Mouse (Mus musculus) myocyte (in vitro differentiated cells): ENCODE measurements at regions not wholly inside any gene's neighbourhood (a gene's known extent, or its start where the extent isn't known, plus 50 kb on each side); places are given as distances from the start of the nearest gene placed in this dataset.

Experiments used
- H3K27me3 ChIP-seq: one replicate; pipeline ENCODE4 v1.6.1; 2011; ENCODE audit not compliant: control insufficient read depth, insufficient read depth, insufficient read length
- H3K36me3 ChIP-seq: one replicate; pipeline ENCODE4 v1.6.1; 2011; ENCODE audit not compliant: control insufficient read depth, insufficient read depth
- H3K4me2 ChIP-seq: one replicate; pipeline ENCODE4 v1.6.1; 2011; ENCODE audit warnings: low read depth, control low read depth
- H3K4me3 ChIP-seq: one replicate; pipeline ENCODE4 v1.5.1; 2011; ENCODE audit warnings: mild to moderate bottlenecking, control low read depth, moderate library complexity
- H3K79me2 ChIP-seq: one replicate; pipeline ENCODE4 v1.6.1; 2011; ENCODE audit not compliant: control insufficient read depth, insufficient read depth
- H3ac ChIP-seq: one replicate; pipeline ENCODE4 v1.6.1; 2011; ENCODE audit not compliant: control insufficient read depth, insufficient read length
- CEBPB ChIP-seq: IDR thresholded peaks from 2 replicates; pipeline ENCODE4 v1.6.1; 2011; ENCODE audit warnings: mild to moderate bottlenecking, moderate library complexity; ENCODE audit not compliant: poor library complexity, insufficient read depth, severe bottlenecking
- E2F4 ChIP-seq: IDR thresholded peaks from one replicate; pipeline ENCODE4 v1.6.1; 2011; ENCODE audit warnings: mild to moderate bottlenecking, control low read depth, moderate library complexity; ENCODE audit not compliant: insufficient read depth
- MAX ChIP-seq: IDR thresholded peaks from one replicate; pipeline ENCODE4 v1.6.1; 2011; ENCODE audit warnings: low read depth, mild to moderate bottlenecking, control low read depth
- MYOD1 ChIP-seq, 3 experiments: IDR thresholded peaks; one replicate each; pipeline ENCODE4 v1.6.1; 2011; ENCODE audit warnings: control low read depth in 2 of 3, low read depth in 2 of 3, mild to moderate bottlenecking in 2 of 3, moderate library complexity in 1 of 3; ENCODE audit not compliant: insufficient read length in 2 of 3, control insufficient read depth in 1 of 3
- MYOG ChIP-seq, 3 experiments: IDR thresholded peaks; one replicate each; pipeline ENCODE4 v1.6.1; 2011; ENCODE audit warnings: control low read depth in 2 of 3, low read depth in 2 of 3, mild to moderate bottlenecking in 2 of 3; ENCODE audit not compliant: insufficient read length in 2 of 3, control insufficient read depth in 1 of 3, insufficient read depth in 1 of 3
- POLR2A ChIP-seq: IDR thresholded peaks from one replicate; pipeline ENCODE4 v1.6.1; 2011; ENCODE audit warnings: low read depth, mild to moderate bottlenecking, control low read depth, moderate library complexity; ENCODE audit not compliant: insufficient read length
- POLR2AphosphoS2 ChIP-seq: IDR thresholded peaks from one replicate; pipeline ENCODE4 v1.6.1; 2011; ENCODE audit warnings: low read depth, control low read depth; ENCODE audit not compliant: insufficient read length
- REST ChIP-seq: IDR thresholded peaks from one replicate; pipeline ENCODE4 v1.6.1; 2011; ENCODE audit warnings: mild to moderate bottlenecking, control low read depth, moderate library complexity; ENCODE audit not compliant: insufficient read depth, insufficient read length
- SRF ChIP-seq: IDR thresholded peaks from one replicate; pipeline ENCODE4 v1.6.1; 2011; ENCODE audit warnings: low read depth; ENCODE audit not compliant: control insufficient read depth, insufficient read length
- TCF12 ChIP-seq: IDR thresholded peaks from one replicate; pipeline ENCODE4 v1.6.1; 2011; ENCODE audit warnings: mild to moderate bottlenecking, control low read depth; ENCODE audit not compliant: poor library complexity, insufficient read depth, severe bottlenecking
- TCF3 ChIP-seq: IDR thresholded peaks from one replicate; pipeline ENCODE4 v1.6.1; 2011; ENCODE audit warnings: low read depth, control low read depth; ENCODE audit not compliant: insufficient read length
- USF1 ChIP-seq: IDR thresholded peaks from one replicate; pipeline ENCODE4 v1.6.1; 2011; ENCODE audit warnings: low read depth, mild to moderate bottlenecking, control low read depth, moderate library complexity

DNA sequence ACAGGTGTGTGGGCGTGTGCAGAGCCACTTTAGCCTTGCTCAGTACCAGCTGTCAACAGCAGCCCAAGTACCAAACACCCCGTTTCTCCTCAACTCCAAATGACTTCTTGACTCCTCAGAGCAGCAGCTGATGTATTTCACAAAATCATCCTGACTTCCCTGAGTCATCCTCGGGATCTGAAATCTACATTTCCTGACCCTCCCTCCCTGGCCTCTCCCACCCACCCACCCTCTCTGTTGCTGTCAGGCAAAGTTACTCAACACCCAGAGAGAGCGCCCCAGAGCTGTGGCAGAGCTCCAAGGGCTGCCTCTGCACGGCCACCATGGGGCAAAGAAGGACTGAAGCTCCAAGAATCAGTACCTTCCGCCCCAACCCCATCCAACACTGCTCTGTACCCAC lies 83.5 kb upstream of the Cyp1b1 start:
- H3K4me2 ChIP-seq = no peak overlapping the region
- TF ChIP-seq MAX = no peak
- peak in 1 of 3 experiments; percentile 10 for TF ChIP-seq MYOG (IDR thresholded peaks at IDR 0.05; ENCODE audit: control insufficient read depth in 1 of 3, insufficient read depth in 1 of 3, insufficient read length in 2 of 3, low read depth in 2 of 3)
- peak in 1 of 3 experiments; percentile 2 for TF ChIP-seq MYOD1 (IDR thresholded peaks at IDR 0.05; ENCODE audit: control insufficient read depth in 1 of 3, insufficient read length in 2 of 3, low read depth in 2 of 3)
- no peak for TF ChIP-seq USF1
- no peak for TF ChIP-seq TCF3
- no peaks in the 10 kb centered on the region for H3K36me3 ChIP-seq
- no peaks in the 10 kb centered on the region for H3K27me3 ChIP-seq
- H3ac ChIP-seq = no peak overlapping the region
- no peaks in the 10 kb centered on the region for H3K79me2 ChIP-seq
- H3K4me3 ChIP-seq = no peak overlapping the region

DNA sequence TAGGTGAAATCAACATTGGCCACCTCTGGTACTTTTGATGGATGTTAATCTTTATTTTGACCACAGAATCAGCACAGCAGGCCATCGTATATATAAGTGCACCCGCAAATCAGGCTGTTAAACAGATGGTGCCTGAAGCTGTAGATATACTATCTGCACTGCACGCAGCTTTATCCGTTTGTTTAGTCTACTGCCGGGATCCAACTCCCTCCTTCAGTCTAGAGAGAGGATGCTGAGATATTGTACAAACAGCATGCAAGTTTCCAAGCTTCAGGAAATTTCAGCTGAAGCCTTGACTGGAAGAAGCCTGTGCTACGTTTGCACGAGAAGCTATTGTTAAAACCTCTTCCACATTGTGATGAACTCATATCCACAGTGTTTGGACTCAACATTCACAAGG lies 75.3 kb upstream of the Cyp1b1 start:
- TF ChIP-seq MAX = no peak
- TF ChIP-seq CEBPB = no peak
- H3K27me3 ChIP-seq = no peaks in the 10 kb centered on the region
- H3K4me2 ChIP-seq = no peak overlapping the region
- H3K4me3 ChIP-seq = no peak overlapping the region
- H3K36me3 ChIP-seq = no peaks in the 10 kb centered on the region
- H3ac ChIP-seq = no peak overlapping the region
- no peaks in the 10 kb centered on the region for H3K79me2 ChIP-seq

DNA sequence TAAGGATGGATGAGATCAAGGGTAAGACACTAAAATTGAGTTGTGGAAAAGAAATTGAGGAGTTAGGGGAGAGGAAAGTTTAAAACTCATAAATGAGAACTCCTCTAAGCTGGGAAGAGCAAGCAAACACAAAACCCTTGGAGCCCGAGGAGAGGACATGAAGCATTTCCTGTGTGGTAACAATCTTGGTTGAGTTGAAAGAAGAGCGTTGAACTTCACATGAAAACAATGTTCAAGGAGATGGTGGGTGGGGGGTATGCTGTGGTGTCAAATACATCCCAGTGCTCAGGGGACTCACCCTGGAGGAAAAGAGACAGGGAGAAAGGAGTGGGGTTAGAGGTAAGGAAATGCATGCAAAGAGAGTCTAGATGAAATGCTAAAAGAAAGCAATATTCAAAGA lies 72.3 kb upstream of the Cyp1b1 start:
- Histone ChIP-seq H3K36me3 (no peaks in the 10 kb centered on the region), H3K27me3 (no peaks in the 10 kb centered on the region), H3K79me2 (no peaks in the 10 kb centered on the region), H3K4me3 (no peak overlapping the region), H3ac (no peak overlapping the region), H3K4me2 (no peak overlapping the region)
- TF ChIP-seq TCF12 = no peak
- no peak for TF ChIP-seq CEBPB
- TF ChIP-seq MYOG (IDR thresholded peaks at IDR 0.05; ENCODE audit: control insufficient read depth in 1 of 3, insufficient read depth in 1 of 3, insufficient read length in 2 of 3, low read depth in 2 of 3) = no peak
- TF ChIP-seq E2F4 = no peak
- TF ChIP-seq REST = no peak
- no peak for TF ChIP-seq POLR2AphosphoS2
- TF ChIP-seq MAX = no peak
- no peak for TF ChIP-seq POLR2A

DNA sequence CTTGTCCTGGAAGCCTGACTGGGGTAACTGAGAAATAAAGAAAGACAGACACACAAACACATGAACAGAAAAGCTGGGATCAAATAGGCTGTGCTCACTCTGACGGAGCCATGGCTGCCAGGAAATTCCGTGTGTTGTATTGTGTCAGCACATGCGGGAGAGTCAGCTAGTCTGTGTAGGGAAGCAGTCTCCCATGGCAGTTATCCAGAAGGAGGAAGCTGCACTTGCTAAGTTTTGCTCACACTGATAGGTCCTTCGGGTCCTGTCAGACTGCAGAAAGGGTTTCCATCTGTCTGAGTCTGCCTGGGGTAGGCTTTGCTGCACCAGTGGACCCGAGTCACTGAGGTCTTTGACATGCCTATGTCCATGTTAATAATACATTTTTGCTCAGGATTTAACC lies 71.8 kb upstream of the Cyp1b1 start:
- TF ChIP-seq REST = no peak
- no peak for TF ChIP-seq SRF
- TF ChIP-seq POLR2AphosphoS2 = no peak
- no peak for TF ChIP-seq MYOD1 (IDR thresholded peaks at IDR 0.05; ENCODE audit: control insufficient read depth in 1 of 3, insufficient read length in 2 of 3, low read depth in 2 of 3)
- no peak for TF ChIP-seq MYOG (IDR thresholded peaks at IDR 0.05; ENCODE audit: control insufficient read depth in 1 of 3, insufficient read depth in 1 of 3, insufficient read length in 2 of 3, low read depth in 2 of 3)
- TF ChIP-seq CEBPB = no peak
- no peak for TF ChIP-seq POLR2A
- TF ChIP-seq E2F4 = no peak
- TF ChIP-seq TCF3 = no peak
- TF ChIP-seq TCF12 = no peak
- TF ChIP-seq USF1 = no peak
- TF ChIP-seq MAX = no peak
- H3ac ChIP-seq = no peak overlapping the region
- H3K27me3 ChIP-seq = no peaks in the 10 kb centered on the region
- H3K4me3 ChIP-seq = no peak overlapping the region
- H3K36me3 ChIP-seq = no peaks in the 10 kb centered on the region
- no peak overlapping the region for H3K4me2 ChIP-seq
- no peaks in the 10 kb centered on the region for H3K79me2 ChIP-seq

DNA sequence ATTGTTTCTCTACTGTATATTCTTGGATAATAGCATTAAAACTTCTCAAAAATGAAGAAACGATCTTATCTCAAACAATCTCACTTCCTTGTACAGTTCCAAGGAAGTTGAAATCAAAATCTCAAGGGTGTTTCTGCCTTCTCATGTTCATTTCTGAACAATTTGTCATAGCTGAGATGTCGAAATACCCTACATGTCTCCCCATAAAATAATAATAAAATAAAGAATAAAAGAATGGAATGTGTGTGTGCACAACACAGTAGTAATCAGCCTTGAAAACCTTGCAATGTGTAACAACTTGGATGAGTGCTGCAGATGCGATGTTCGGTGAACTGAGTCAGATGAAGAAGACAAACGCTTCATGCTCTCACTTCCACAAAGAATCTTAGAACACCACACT lies 71.4 kb upstream of the Cyp1b1 start:
- TF ChIP-seq SRF (no peak), CEBPB (peak; percentile 55; the same call in 1 of the 2 replicates), MAX (no peak)
- no peaks in the 10 kb centered on the region for H3K36me3 ChIP-seq
- H3K27me3 ChIP-seq = no peaks in the 10 kb centered on the region
- H3K4me2 ChIP-seq = no peak overlapping the region
- no peak overlapping the region for H3K4me3 ChIP-seq
- H3ac ChIP-seq = no peak overlapping the region
- no peaks in the 10 kb centered on the region for H3K79me2 ChIP-seq
